Mouse (Mus musculus): ENCODE data around the gene Larp4b.
"Not testable (repeated sequence)": the region's sequence is repeated elsewhere in the genome, so short reads cannot be mapped to it uniquely, and the experiment has no call there.

Gene Larp4b

DNA sequence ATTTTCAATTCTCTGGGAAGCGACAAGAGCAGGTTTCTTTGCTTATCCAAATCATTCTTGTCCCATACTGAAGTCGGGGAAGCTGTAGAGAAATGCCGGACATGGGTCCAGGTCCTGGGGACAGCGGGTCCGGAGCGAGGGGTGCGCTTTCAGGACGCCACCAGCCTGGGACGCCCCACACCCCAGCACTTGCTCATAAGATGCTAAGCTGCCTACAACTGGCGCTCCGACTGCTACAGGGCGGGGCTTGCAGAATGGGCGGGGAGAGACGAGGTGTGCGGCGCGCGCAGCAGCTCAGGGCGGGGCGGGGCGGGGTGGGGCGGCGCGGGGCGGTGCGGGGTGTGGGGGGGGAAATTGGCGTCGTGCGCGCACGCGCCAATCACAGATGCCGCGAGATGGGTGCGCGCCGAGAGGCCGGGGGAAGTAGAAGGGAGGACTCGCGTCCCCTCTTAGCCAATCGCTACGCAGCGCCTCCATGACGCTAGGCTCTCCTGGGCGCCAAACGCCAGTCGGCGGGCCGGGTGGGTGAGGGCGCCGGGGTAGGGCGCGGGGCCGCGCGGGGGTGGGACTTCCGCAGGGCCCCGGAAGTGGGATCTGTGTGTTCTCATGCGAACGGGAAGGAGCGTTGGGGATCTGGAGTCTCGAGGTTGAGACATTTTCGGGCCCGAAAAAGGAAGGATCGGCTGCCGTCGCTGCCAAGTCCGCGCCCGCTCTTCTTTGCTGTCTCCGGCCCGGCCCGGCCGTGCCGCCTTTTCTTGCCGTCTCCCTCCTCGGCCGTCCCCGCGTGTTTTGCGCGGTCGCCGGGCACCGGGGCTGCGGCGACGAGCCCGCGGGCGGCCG lies at the start of gene Larp4b:
Gene Larp4b, plus strand, starts transcription at position 566 of the 840 bp plus-strand sequence.
- peak; percentile 98 for DNase-seq

DNA sequence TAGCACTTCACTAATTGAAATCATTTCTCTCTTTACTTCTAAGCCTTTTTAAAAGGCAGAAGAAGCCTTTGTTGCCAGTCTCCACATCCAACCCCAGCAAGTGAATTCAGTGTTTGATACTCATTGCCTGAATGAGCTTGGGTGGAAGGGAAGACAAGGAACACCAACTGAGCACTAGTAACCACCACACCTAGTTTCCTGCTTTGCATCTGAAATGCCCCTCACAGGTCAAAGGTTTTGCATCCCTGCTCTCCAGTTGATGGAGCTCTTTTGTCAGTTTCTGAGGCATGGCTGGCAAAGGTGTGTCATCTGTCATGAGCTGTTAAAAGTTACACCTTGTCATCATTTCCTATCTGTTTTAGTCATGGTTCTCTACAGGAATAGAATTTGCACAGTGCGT lies 49.0 kb upstream of the Larp4b start:
- DNase-seq = no peak

DNA sequence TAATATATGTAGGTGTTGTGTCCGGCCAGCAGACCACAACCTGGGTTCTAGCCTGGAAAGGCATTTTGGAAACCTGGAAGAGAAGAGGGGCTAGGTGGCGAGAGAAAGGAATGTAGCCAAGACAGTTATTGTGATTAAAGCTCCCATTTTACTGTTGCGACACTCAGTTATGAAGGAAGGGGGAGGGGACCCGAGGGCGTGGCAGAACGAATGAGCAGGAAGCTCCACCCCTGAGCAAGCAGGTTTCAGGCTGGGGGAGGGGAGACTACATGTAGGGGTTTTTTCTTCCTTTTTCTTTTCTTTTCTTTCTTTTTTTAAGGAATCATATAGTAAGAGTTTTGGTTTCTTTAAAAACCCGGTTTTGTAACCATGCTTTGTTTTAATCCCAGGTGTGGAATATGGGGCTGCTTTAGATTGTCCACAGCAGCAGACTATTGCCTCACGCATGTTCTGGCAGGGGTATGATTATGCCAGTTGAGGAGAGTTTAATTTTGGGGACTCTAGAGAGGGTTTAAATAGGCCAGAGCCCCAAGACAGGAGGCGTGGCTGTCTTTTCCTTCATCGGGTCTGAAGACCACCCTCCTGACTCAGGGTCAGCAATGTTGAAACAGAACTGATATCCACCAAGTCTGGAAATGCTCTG lies 41.5 kb upstream of the Larp4b start:
- DNase-seq = not testable (repeated sequence)

DNA sequence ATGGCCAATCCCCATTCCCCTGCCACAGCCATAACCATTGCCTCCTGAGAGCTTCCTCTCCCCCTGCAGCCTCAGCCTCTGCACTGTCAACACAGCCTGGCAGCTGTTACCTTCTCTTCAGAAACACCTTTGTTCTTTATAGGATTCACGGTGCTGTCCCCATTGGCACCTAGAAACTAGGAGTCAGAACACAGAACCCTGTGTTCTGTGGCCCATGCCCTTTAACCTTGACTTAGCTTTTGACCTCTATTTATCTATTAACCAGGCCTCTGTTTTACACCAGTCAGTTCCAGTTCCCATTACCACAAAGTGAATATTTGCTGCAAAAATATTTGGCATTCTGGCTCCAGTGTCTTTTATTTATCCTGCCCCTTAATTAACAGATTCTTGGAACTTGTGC lies 36.4 kb upstream of the Larp4b start:
- DNase-seq = no peak

DNA sequence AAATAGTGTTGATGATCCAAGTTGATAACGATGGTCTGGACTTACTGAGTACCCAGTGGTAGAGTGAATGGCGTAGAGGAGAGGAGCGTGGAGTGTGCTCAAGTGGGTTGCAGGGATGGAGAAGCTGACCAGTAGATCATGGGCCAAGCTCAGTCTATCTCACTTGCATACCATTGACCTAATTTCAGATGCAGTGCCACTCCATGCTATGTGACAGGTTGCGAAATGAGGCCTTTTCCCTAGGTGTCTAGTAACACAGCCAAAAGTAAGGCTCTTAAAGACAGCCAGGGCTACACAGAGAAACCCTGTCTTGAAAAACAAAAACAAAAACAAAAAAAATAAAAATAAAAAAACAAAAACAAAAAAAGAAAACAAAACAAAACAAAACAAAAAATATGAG lies 35.0 kb upstream of the Larp4b start:
- DNase-seq = no peak

DNA sequence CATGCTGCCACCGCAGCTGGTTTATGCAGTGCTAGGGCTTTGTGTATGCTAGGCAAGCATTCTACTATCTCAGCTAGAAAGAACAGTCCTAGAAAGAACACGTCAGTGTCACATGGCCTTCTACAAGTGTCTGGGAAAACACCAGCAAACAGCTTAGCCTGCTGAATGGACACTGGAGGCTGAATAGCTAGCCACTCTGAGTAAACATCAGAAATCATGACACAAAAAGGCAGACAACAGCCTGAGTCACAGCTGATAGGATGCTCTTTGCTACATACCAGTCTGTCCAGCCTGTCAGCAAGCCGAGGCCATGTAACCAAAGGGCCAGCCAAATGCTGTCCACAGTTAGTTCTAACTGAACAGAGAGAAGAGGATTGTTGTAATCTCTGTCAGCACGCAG lies 32.3 kb upstream of the Larp4b start:
- no peak for DNase-seq

DNA sequence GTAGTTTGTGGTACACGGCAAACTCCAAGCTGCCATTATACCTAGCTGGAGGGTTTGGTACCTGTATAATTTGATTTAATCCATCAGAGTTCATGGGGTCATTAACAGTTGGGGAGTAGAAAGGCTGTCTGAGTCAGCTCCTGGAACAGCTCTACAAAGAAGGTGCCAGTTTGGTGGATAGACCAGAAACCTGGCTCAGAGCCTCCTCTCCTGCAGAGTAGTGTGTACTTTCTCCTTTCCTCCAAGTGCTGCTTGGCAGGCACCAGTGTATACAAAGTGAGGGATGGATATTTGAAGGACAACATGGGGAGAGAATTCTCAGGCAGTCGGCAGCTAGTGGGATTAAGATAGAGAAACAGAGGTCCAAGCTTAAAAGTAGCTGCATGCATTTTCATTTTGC lies 29.5 kb upstream of the Larp4b start:
- peak; percentile 29 for DNase-seq

DNA sequence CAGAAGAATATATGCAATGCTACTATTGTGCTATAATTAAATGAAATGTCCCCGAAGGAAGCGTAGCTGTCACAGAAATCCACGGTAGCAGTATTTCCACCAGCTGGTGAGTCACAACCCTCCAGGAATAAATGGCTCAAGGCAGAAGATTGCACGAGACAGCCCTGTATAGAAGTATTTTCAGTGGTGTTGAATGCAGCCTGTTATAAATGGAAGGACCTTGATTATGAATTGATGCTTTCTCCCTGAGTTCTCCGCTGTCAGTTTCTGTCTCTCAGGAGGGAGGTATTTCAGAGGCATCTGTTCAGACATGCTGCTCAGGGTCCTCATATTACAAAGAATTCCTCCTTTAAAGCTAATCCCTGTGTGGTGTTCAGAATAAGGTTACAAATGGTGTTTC lies 27.6 kb upstream of the Larp4b start:
- DNase-seq = no peak

DNA sequence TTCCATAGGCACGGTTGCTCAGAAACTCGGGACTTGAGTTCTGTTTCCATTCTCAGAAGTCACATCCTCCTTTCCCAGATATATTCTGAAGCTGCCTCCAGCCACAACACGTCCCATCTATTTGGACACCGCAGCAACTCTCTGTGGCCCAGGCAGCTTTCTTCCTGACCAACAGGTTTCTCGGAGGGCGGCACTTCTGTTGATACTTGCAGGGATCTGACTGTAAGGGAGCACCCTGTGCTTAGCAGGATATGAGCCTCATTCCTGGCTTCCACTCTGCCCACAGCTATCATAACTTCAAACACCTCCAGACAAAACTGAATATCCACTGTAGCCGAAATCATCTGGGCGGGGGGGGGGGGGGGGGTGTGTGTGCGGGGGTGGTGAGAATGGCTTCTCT lies 22.7 kb upstream of the Larp4b start:
- no peak for DNase-seq

DNA sequence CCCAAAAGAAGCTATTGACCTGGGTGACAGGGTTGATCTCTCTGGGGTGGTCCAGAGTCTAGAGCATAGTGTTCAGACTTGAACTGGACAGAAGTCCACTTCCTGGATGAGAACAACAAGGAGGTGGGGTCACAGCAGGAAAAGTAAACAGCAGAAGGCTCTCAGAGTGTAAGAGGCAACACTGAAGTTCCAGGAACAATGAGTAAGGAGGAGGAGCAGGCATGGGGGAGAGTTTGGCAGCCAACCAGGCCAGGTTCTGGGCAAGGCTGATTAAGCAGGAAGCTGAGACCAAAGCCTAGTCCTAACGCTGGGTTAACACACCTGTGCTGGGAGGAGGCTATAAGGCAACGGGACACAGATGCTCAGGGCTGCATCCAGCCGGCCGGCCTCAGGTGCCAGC lies 19.9 kb upstream of the Larp4b start:
- peak; percentile 36 for DNase-seq

DNA sequence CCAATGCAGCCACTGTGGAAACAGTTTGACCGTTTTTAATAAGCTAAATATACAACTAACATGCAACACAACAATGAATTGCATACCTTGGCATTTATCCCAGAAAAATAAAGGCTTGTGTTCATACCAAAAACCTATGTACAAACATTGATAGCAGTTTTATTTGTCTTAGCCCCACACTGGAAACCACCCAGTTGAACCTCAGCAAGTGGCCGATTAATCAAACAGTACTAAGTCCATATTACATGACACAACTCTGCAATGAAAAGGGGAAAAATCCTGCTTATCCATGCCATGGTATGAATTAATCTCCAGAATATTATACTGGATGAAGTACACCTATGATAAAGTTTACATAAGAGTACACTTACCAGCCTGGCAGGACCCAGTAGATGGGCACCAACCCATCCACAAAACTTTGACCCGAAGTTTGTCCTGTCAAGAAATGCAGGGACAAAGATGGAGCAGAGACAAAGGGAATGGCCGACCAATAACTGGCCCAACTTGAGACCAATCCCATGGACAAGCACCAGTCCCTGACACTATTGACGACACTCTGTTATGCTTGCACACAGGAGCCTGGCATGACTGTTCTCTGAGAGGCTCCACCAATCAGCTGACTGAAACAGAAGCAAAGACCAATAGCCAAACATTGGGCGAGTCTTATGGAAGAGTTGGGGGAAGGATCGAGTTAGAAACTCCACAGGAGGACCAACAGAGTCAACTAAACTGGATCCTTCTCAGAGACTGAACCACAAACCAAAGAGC lies 17.7 kb upstream of the Larp4b start:
- no peak for DNase-seq

DNA sequence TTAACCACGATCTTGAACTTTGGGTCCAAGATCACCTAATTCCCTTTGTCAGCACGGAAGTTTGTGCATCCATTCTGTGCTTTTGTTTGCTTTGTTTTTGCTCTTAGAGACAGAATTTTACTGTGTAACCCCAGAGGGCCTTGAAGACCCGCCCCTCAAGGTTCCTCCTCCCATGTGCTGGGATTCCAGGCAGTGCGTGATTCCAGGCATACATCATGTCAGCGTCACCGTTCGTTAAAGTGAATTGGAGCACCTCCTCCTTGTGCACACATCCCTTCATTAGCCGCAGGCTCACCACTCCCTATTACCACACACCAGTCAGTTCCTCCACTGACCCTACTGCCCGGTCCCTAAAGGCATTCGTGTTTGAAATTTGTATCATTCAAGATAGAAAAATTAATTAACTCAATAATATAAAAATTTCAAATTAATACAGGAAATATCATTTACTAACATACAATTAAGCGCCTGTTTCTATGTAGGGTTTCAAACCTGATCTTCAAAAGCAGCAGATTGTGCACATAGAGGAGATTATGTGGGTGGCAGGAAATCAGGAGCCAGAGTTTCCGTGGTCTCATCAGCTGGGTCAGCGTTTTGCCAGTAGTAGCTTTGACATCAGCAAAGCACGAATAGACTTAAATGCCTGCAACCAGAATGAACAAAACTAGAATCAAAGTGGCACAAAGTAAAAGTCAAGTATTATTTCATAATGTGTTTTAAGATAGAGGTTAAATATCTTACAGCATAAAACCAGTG lies 11.4 kb upstream of the Larp4b start:
- DNase-seq = no peak

DNA sequence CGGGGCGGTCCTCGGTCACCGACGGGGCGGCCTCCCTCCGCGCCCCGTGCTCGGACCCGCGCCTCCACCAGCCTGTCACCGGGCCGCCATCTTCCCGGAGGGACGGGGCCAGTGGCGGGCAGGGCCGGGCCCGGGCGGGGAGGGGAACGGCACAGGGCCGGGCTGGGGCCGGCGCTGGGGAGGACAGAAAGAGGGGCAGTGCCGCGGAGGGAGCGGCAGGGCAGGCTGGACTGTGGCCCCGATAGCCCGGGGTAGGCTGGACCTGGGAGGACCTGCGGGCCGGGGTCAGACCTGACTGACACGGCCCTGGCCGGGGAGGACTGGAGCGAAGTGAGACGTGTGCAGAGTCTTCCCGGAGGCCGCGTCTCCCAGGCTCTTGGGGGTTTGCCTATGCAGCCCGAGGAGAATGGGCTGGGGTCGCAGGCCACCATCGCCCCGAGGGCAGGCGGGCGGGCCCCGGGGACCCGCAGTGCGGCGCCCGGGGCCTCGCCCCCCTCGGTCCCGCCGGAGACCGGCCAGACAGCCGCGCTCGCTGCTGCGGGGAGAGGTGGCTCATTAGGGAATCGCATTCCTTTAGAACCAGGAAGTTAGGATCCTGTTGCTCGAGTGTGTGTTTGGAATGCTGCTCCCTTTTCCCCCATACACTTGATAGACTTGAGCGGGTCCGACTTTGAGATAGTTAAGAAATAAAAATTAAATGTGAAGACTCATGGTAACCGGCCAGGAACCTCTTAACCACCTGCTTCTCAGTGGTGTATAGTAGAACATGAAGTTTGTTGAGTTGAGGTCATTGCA lies 702 bp downstream of the Larp4b start:
- DNase-seq = peak; percentile 36

DNA sequence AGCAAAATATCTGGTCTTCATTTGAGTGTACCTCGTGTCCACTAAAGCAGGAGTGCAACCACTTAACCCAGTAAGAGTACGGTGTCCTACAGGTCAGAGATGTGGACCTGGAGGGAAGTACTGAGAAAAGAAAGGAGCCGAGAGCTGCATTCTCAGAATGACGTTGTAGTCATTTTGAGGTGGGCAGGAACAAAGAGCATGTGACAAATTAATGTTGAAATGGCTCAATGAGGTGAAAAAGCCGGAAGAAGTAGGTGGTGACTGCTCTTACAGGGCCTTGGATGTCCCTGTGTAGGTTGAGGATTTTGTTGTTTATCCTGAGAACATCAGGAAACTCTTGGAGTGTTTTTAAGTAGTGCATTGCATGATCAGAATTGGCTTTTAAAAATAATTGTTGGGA lies 5.6 kb downstream of the Larp4b start:
- DNase-seq = no peak

DNA sequence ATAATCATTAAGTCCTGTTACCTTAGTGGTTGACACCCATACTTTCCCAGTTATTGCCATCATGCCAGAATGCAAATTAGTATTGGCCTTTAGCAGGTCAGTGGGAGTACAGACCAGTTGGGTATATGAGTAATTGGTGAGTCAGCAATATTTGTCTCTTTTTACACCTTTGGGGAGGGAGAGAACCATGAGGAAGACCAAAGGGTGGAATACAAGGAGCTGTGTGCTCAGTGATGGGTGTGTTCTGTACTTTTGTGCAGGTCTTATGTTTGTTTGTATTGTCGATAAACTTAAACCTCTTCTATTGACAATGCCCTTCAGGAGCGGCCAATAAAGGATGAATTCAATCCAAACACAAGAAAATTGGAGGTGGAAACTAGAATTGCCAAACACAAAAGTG lies 6.8 kb downstream of the Larp4b start:
- DNase-seq = no peak

DNA sequence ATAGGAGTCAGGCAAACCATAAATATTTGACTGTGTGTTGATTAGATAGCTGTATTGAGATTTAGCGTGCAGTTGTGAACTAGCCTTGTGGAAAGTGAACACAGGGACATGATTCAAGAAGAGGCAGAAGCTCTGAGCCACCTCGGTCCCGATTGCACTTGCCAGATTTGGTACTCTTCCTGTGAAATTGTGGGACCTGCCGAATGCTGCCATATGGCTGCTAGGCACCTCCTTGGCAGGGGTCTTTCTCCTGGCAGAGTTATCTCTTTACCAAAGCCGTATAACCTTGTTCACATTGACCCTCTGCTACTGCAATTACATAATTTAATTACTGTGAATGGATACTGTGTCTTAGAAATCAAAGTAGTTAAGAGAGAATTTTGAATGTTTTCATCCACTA lies 12.6 kb downstream of the Larp4b start:
- no peak for DNase-seq

DNA sequence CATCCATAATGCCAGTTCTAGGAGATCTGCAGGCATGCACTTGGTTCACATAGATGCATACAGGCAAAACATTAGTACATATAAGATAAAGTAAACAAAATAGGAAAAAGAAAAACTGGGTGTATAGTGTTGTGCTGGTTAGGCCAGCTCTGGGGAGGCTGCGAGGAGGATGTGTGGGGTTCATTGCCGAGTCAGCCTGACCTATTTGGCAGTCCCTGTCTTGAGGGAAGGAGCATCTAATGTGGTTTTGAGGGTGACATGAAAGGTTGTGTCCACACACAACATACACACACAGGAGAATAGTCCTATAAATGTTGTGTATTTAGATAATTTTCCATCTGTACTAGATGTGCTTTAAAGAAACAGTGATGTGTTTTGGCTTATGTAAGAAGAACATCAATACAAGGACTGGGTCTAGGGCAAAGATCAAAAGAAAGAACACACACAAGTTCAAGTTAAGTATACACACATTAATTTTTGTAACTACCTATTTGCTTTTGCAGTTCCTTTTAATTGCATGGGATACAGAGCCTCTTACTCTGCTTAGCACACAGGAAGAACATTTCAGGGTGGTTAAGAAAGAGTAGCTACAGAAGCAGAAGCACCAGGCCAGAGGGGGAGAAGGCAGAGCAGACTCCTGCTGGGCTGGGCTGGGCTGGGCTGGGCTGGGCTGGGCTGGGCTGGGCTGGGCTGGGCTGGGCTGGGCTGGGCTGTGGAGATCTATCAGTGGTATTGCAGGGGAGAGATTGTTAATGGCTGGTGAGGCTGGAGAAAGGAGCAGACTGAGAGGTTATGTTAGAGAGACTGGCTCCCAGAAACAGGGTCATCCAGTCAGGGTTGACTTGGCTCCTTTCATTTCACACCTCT lies 13.5 kb downstream of the Larp4b start:
- DNase-seq = no peak

DNA sequence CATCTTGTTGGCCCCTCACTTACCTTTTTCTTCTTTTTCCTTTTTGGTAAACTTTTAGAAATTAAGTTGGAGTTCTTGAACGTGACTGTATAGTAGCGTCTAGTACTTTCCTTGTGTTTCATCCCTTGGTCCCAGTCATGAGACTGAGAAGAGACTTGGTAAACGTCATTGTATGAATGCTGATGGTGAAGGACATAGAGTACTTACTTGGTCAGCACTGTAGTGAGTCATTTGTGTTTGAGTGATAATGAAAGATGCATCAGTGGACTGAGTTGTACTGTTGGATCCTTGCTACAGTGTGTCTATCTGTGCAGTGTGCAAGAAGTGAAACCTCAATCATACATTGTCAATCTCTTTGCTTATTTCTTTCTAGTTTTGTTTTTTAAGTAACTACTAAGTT lies 20.1 kb downstream of the Larp4b start:
- DNase-seq = no peak

DNA sequence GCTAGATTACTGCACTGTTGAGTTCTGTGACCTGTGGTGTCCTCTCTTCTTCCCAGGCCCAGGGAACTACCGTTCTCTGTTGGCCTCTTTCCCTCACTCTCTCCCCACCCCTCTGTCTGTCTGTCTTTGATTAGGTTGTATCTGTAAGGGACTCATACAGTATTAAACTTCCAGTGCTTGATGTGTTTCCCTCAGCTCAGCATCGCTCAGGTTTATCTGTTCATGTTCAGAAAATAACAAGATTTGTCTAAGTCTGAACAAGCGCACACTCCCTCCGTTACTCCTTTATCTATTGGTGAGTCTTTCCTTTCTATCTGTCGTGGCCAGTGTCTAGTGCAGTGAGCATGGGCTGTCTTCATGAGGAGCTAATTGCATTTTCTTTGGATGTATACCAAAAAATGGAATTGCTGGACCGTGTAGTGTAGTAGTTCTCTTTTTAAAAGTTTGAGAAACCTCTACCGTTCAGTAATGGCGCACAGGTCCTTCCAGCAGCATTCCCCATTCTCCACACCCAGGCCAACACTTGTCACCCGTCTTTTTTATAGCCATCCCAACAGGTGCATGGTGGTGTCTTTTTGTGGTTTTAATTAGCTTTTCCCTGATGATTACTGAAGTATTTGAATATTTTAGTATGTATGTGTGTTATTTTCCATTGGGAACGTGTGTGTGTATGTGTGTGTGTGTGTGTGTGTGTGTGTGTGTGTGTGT lies 27.3 kb downstream of the Larp4b start:
- DNase-seq = no peak

DNA sequence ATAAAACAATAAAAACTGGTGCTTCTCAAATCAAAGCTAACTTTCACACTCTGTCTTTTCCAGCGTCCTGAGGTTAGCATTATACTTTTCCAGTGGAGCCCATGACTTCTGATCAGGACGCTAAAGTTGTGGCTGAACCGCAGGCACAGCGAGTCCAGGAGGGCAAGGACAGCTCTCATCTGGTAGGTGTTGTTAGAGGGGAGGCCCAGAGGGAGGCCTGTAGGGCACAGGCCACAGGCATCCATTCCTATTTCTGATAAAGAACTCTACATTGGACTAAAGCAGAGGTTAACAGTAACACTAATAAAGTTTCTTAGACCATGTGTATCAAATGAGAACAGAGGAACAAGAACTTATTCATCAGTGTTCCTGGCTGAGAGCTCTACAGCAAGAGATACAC lies 28.4 kb downstream of the Larp4b start:
- no peak for DNase-seq

DNA sequence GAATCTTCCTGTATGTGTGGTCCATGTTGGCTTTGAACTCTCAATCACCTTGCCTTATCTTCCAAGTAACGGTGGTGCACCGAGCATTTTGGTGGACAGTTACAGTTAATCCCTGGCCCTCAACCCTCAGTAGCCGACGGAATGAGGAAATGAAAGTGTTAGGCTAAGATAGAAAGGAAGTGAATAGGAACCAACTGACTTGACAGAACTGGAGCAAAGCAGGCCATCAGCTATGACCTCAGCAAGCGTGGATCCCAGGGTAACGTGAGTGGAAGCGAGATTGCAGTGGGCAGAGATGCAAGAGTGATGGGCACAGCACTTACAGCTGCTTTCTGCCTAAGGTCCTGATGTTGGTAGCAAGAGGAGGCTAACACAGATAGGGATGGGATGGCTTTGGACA lies 31.5 kb downstream of the Larp4b start:
- no peak for DNase-seq
